Mouse (Mus musculus): ENCODE measurements at regions not wholly inside any gene's neighbourhood (a gene's known extent, or its start where the extent isn't known, plus 50 kb on each side); places are given as distances from the start of the nearest gene placed in this dataset.
A peak's percentile ranks its signal among the peaks of the same experiment; 100 is the strongest.

GRCm38 (mm10) chr3:102574320-102574719, 104.6 kb downstream of the Ngf start:
- DNase-seq (ENCODE audit: low spot score): no peak

GRCm38 (mm10) chr3:102576896-102577295, 107.2 kb downstream of the Ngf start:
- DNase-seq (ENCODE audit: low spot score): no peak

- DNase-seq (ENCODE audit: low spot score): no peak
Observed at GRCm38 (mm10) chr3:102581830-102582229, 112.1 kb downstream of the Ngf start.

DNA sequence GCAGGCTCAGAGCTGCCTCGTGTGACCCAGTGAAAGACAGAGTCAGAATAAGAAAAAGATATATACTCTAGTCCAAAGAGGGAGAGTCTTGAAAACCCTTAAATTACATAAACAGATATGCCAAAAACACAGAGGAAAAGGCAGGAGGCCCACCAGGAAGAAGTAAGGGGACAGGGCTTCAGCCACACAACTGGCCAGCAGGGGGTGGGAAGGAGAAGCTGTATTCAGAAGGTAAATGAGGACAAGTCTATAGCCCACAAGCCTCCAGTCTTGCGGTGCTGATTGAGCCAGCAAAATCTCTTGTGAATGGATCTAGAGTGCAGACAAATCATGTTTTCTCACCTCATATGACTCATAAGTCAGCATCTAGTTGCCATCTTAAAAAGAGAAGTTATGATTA, 115.4 kb downstream of the Ngf start:
- no peak for DNase-seq (ENCODE audit: low spot score)

DNA sequence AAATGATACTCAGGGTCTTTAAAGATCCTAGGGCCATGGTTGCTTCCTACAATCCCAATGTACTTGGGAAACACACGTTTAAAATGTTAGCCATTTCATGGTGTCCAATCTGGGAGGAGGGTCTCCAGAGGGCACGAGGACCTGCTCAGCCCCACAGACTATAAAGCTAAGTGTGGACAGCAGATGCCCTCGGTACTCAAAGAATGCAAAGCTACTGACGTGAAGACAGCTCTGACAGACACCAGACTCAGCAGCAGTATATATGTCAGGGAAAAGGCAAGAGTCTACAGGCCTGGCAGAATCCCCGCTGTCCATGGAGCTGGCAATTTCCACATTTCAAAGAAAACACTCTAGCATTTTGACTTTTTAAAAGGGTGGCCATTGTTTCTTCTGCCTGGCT, 116.5 kb downstream of the Ngf start:
- DNase-seq (ENCODE audit: low spot score): no peak

- no peak for DNase-seq (ENCODE audit: low spot score)
Observed at GRCm38 (mm10) chr3:102592041-102592440, 122.3 kb downstream of the Ngf start.

GRCm38 (mm10) chr3:102596944-102597551, 127.3 kb downstream of the Ngf start:
- no peak for DNase-seq (ENCODE audit: low spot score)

GRCm38 (mm10) chr3:102599061-102599460, 129.3 kb downstream of the Ngf start:
- no peak for DNase-seq (ENCODE audit: low spot score)

DNA sequence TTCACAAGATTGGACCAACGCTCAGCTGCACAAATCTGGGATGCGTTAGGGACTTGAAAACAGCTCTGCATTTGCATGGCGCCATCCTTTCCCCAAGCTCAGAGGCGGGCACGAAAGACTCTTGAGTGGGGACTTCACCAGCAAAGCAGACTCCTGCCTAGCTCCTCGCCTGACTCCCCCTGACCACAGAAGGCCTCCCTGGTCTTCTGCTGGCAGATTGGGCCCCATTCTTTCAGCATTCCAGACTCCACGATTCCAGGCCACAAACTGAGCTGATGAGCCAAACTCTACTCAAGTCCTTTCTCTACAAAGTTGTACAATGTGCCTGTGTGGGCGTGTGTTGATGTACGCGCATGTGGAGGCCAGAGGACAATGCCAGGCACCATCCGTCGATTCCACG, 131.6 kb upstream of the Tspan2 start:
- no peak for DNase-seq (ENCODE audit: low spot score)

GRCm38 (mm10) chr3:102605284-102605683, 129.0 kb upstream of the Tspan2 start:
- DNase-seq (ENCODE audit: low spot score): no peak

GRCm38 (mm10) chr3:102610970-102611369, 123.4 kb upstream of the Tspan2 start:
- DNase-seq (ENCODE audit: low spot score): peak; percentile 32

DNA sequence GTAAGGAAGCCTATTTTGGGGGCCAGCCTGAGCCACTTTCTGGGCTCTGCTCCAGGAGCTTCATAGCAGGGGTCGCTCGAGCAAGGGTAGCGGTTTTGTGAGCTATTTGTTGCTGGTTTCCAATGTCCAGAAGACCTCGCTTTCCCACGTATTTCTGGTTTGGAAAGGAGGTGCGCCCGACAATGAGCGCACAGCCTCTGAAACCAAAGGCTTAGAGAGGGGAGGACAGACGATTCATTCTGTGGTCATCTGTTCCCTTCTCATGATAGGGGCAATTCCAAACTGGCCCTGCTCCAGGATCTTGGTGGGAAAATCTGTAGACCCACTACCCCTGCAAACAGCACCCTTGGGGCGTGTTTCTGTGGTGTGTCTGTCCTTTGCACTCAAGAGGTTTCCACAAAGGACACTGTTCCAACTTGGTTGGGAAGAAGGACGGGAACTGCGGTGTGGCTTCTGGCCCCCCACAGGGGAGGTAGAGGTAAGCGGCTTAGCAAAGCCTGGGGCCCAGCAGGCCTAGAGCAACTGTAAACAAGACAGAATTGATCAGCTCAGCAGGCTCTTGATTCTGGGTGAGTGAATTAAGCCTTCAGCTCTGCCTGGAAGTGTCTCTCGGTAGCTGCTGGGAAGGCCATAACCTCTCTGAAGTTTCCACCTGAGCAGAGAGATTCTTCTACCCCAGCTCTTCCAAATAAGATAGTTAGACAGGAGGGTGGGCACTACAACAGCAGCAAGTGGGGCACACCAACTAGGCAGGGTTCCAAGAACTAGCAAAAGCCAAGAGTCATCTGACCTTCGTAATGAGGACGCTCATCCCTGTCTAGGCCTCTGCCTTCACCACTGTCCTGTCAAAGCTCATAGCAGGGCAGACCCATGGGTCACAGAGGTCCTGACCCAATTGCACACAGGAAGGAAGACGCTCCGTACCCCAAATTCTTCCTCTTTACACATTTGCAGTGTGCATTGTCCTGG, 122.6 kb upstream of the Tspan2 start:
- peak; percentile 72 for DNase-seq (ENCODE audit: low spot score)

DNA sequence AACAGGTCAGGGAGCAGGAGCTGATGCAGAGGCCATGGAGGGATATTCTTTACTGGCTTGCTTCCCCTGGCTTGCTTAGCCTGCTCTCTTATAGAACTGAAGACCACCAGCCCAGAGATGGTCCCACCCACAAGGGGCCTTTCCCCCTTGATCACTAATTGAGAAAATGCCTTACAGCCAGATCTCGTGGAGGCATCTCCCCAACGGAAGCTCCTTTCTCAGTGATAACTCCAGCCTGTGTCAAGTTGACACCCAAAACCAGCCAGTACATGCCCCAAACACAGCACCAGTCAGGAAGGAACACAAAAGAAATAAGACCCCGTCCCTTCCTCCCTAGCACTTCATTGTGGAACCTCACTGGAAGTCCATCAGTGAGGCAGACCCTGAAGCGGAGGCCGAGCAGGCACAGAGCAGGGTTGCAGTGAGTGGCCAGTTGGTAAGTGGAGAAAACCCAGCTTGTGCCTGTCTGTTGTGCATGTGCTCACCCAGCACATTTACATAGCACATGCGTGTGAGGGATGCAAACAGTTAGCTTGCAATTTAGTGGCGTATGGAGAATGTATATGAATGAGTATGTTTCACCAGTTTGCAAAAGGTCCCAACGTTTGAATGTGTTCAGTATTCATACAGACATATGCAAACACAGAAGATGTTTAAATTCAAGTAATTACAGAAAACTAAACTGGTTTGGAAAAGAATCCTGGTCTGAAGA, 114.5 kb upstream of the Tspan2 start:
- no peak for DNase-seq (ENCODE audit: low spot score)

GRCm38 (mm10) chr3:102636076-102636475, 98.3 kb upstream of the Tspan2 start:
- DNase-seq (ENCODE audit: low spot score): no peak

DNA sequence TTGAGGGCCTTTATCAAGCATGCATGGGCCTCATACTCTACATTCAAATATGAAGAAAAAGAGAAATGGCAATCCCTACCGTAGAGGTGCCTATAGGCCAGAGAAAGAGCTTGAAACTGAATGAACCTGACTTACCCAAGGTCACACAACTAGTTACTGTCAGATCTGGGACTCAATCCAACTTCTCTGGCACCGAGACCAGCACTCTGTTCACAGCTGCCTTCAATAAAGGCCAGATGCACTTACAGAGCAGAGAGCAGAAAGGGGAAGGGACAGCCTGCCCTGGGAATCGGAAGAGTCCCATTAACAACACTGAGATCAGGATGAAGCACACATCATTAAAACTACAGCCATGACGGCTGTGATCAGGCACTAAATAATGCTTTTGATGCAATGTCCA, 97.7 kb upstream of the Tspan2 start:
- DNase-seq (ENCODE audit: low spot score): no peak

DNA sequence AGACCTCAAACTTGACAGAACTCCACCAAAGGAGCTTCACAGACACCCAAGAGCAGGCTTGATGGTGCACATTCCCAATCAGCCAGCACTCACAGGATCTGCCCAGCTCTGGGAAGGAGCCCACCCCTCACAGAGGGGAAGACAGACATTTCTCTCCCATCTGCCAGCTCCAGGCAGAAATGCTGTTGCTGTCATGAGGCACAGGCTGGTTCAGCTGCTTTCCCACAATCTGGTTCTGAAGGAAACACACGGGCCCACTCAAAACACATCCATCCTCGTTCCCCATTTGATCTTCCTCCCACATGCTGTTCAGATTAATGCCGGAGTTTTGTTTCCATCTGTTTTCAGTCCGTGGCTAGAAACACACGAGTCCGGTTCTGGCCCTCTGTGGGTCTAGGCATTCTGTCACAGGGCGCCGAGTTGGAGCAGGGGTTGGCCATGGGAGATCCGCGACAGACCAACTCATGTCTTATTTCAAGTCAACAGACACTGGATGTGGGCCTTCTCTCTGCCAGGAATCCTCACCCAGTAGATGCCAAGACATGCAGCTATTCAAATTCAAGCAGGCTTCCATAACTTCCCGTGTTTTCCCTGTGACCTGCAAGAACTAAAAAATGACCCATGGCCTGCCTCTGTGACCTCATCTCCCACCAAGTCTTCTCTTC, 89.9 kb upstream of the Tspan2 start:
- DNase-seq (ENCODE audit: low spot score): no peak

- no peak for DNase-seq (ENCODE audit: low spot score)
Observed at GRCm38 (mm10) chr3:102648450-102648849, 85.9 kb upstream of the Tspan2 start.

DNA sequence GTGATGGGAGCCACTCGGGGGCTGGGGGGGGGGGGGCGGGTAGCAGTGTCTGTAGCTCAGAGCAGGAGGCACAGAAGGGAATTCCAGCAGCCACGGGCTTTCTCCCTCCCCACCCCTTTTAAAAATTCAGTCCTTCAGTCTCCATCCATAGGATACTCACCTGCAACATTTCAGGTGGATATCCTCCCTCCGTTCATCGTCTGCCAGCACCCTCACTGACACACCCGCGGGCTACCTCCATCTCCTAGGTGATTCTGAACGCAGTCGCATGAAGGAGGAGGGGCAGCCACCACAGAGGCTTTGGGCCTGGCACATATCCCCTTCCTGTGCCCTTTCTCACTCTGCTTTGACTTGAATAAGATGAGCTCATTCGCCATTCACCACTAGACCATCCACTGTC, 79.4 kb upstream of the Tspan2 start:
- DNase-seq (ENCODE audit: low spot score): no peak

DNA sequence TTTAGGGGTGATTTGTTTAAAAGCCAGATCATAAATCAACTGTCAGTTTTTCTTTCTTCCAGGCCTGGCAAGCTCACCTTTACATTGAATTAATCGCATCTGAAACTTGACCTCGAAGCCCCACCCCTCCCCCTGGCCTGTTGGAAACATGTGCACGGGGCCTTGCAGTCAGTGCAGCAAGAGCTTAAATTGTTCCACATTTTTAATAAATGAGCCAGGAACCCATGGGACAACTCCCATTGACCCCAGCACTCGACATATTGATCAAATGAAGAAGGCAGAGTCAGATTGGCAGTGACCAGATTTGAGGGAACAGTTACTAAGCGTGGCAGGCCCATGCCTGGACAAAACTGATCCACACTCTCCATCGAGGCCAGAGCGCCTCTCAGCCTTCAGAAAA, 77.2 kb upstream of the Tspan2 start:
- DNase-seq (ENCODE audit: low spot score): no peak

GRCm38 (mm10) chr3:102657531-102658060, 76.7 kb upstream of the Tspan2 start:
- DNase-seq (ENCODE audit: low spot score): no peak

DNA sequence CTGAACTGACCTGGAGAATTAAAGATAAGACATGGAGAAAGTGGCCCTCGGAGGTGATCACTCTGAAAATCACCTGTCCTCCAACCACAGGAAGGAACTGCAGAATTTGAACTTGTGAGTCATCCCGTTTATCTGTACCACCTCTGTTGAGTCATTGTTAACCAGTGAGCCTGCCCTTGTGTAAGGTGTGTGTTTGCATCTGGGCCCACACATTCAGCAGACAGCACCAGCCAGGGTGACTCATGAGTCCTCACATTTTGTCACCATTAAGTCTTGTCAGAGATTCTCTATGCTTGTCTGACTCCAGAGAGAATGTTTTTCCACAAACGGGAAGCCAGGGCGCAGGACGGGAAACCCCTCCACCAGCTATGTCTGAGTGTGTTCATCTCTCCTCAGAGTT, 75.0 kb upstream of the Tspan2 start:
- no peak for DNase-seq (ENCODE audit: low spot score)

GRCm38 (mm10) chr3:102661296-102661695, 73.0 kb upstream of the Tspan2 start:
- no peak for DNase-seq (ENCODE audit: low spot score)

All from retina, embryonic 14.5 days (tissue).